Mouse (Mus musculus): ENCODE measurements around the gene Prrt2.

The Prrt2 gene

DNA sequence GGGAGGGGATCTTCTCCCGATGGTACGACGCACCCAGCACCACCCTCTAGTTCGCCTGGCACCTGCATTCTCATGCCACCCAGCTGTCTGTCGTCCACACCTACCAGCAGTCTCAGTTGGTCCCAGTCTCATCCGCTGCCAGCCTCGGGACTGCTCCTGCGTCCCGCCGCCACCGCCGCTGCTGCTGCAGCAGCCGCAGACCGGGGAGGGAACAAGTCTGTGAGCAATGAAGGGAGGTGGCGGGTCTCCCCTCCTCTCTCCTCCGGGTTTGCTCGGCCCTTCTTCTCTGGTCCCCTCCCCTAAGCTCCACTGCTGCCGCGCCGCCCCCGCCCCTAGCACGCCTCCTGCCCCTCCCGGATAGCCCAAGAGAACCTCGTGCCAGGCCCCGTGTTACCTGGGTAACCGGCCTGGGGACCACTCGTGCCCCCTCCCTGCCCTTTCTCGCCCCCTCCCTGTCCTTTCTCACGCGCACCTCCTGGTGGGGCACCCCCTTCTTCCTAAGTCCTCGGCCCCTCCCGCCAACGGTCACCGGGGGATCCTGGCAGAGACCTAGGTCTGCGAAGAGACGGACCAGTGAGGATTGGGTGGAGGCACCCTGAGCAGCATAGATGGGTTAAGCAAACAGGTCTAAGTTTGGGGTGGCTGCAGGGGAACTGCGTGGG lies at the start of gene Prrt2, which contains the start of gene Gm42742:
TSS of gene Prrt2 (minus strand) at position 311 of the 662 bp plus-strand sequence.
TSS of gene Gm42742 (minus strand) at position 197 of the 662 bp plus-strand sequence.
- no peak for DNase-seq (ENCODE audit: extremely low spot score, low read depth, low spot score)

DNA sequence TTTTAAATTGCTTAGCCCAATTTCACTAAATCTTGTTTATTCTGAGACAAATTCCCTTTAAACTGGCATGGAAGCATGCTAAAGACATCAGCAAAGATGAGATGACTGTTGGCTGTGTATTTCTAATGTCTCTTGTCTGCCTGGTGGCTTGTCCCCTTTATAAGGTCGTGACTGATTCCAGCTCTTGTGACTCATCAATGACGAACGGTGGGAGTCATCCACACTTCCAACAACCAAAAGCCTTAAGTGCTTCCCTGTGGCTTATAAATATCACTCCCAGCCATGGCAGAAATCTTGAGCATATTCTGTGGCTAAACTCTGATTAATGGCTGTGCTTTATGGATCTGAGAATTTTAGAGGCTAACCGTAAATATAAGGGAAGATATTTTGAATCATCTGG lies 45.3 kb upstream of the Prrt2 start:
- DNase-seq (ENCODE audit: extremely low spot score, low read depth, low spot score) = no peak

DNA sequence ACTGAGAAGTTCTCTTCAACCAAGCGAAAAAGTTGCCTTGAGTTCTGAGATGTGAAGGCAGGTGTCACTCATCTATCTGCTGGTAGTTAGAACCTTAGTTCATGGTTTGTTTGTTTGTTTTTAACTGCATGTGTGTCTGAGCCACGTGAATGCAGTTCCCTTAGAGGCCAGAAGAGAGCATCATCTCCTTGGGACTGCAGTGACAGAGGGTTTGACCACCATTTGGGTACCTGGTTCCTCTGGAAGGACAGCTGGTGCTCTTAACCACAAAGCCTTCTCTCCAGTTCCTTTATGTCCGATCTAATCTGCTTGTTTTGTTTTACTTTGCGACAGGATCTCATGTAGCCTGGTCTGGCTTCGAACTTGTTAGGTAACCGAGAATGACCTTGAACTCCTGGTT lies 44.5 kb upstream of the Prrt2 start:
- no peak for DNase-seq (ENCODE audit: extremely low spot score, low read depth, low spot score)

DNA sequence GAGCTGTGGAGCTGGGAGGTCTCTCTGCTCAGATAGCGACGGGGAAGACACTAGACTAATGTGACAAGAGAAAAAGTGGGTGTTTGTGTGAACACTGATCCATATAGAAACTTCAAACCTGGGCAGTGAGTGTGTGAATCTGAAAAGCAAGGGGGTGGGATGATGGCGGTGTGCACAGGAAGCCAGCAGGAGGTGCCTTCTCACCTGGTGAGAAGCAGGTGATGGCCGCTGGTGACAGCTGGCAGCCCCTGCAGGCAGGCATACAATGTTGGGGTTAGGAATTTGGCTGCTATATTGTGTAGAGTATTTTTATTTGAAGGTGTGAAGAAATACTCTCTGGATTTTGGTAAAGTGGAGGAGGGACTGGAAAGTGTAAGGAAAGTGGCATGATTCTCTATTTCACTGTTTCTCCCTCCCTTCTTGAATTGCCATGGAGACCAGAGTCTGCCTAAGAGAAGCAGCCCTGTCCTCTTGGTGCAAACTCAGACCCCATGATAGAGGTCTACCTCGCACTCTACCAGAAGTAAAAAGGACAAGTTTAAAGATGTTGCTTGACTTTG lies 34.1 kb upstream of the Prrt2 start:
- DNase-seq (ENCODE audit: extremely low spot score, low read depth, low spot score) = no peak

- peak; percentile 77 for DNase-seq (ENCODE audit: extremely low spot score, low read depth, low spot score)
These were observed 21.1 kb upstream of the Prrt2 start, which contains the start of gene Kif22 for GRCm38 (mm10) chr7:127041851-127042672. Gene Kif22, minus strand, starts transcription at chr7:127042471.

DNA sequence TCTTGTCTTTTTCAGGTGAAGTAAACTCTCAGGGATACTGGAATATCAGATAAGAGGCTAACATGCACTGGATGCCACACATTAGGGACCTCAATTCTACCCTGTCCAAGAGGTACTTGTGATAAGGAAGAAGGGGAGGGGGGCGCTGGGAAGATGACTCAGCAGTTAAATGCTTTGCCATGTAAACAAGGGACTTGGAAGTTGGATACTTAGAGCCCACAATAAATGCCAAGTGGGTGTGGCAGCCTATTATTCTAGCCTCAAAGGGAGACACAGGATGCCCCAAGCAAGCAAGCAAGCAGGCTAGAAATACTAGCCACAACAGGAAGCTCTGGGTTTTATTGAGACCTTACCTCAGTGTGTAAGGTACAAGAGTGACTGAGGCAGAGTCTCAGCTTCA lies 10.2 kb upstream of the Prrt2 start:
- DNase-seq (ENCODE audit: extremely low spot score, low read depth, low spot score) = no peak

DNA sequence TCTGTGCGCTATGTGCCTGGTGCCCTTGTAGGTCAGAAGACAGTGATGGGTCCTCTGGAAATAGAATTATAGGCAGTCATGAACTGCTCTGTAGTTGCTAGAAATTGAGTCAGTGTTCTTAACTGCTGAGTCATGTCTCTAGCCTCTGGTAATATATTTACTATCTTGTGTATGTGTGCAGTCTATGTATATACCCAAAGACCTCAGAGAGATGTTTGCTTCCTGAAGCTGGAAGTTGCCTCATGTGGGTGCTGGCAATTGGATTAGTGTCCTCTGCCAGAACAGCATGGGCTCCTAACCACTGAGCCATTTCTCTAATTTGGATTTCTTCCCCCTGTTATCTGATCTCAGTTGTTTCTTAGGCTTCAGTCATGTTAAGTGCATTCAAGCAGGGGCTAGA lies 9.2 kb upstream of the Prrt2 start:
- DNase-seq (ENCODE audit: extremely low spot score, low read depth, low spot score) = no peak

- no peak for DNase-seq (ENCODE audit: extremely low spot score, low read depth, low spot score)
These were observed 6.9 kb upstream of the Prrt2 start for GRCm38 (mm10) chr7:127027885-127028284.

- peak; percentile 93 for DNase-seq (ENCODE audit: extremely low spot score, low read depth, low spot score)
These were observed 6.1 kb upstream of the Prrt2 start, which contains the start of gene Maz for GRCm38 (mm10) chr7:127026984-127027726. Gene Maz, minus strand, starts transcription at chr7:127027037.

DNA sequence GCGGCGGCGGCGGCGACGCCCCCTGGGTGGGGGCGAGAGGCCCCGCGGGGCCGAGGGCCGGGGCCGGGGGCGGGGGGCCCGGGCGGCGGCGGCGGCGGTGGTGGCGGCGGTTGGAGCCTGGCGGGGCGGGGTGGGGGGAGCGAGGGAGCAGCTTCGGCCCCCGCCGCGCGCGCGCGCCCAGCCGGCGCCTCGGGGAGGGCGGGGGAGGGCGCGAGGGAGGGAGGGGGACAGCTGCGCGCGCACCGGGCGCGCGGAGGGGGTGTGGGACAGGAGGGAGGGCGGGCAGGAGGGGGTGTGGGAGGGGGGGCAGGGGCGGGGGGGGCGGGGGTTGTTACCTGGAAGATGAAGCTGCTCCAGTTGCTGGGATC lies 5.6 kb upstream of the Prrt2 start:
- no peak for DNase-seq (ENCODE audit: extremely low spot score, low read depth, low spot score)

- DNase-seq (ENCODE audit: extremely low spot score, low read depth, low spot score) = no peak
These were observed 5.2 kb upstream of the Prrt2 start for GRCm38 (mm10) chr7:127026161-127026600.

DNA sequence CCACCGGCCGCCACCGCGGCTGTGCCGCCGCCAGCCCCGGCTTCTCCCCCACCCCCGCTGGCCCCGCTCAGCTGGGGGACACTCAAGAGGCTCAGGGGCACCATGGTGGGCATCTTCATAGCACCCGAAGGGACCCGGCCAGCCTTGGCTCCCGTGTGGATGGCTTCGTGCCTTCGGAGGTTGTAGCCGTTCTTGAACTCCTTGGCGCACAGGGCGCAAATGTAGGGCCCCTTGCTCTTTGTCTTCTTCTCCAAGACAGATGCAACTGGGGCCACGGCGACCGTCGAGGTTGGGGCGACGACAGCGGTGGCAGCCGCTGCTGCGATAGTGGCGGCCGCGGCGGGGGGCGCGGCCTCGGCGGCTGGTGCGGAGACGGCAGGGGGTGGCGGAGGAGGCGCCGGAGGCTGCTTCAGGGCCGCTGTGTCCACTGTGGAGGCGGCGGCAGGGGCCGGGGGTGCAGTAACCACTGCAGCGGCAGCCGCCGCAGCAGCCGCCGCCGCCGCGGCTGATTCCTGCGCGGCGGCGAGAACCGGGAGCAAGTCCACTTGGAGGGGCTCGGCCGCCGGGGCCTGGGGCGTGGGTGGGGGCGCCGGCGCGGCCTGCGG lies 4.6 kb upstream of the Prrt2 start:
- DNase-seq (ENCODE audit: extremely low spot score, low read depth, low spot score) = no peak

GRCm38 (mm10) chr7:127024755-127025555 lies 3.9 kb upstream of the Prrt2 start:
- DNase-seq (ENCODE audit: extremely low spot score, low read depth, low spot score) = no peak

- DNase-seq (ENCODE audit: extremely low spot score, low read depth, low spot score) = no peak
These were observed 3.1 kb upstream of the Prrt2 start for GRCm38 (mm10) chr7:127023896-127024690.

- DNase-seq (ENCODE audit: extremely low spot score, low read depth, low spot score) = no peak
These were observed 2.3 kb upstream of the Prrt2 start for GRCm38 (mm10) chr7:127023272-127023691.

DNA sequence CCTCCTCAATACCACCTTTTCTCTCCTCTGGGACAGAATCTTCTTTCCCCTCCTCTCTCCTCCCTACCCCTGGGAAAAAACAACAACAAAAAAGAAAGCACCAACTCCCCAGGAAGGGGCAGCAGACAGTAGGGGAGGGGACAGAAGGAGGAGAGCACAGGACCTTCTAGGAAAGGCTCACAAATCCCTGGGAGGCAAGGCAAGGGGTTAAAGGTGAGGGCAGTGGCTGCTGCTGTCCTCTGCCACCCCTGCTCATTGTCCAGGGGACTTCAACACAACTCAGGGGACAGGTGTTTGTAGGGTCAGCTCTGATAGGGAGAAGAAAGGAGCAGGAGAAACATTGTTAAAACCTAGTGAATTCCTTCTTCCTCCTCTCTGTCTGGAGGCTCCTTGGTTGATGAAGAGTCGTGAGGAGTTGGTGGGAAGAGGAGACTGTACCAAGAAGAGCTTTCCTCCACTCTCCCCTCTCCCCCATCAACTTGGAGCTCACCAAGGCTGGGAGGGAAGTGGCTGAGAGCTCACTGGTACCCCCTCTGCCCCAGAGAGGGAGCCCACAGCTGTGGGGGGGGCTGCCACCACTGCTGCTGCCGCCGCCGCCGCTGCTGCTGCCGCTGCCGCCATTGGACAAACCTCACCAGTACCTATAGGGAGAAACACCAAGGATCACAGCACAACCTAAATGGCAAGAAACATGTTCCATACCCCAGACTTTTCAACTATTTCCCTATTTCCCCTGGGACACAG lies 1.7 kb upstream of the Prrt2 start:
- no peak for DNase-seq (ENCODE audit: extremely low spot score, low read depth, low spot score)

DNA sequence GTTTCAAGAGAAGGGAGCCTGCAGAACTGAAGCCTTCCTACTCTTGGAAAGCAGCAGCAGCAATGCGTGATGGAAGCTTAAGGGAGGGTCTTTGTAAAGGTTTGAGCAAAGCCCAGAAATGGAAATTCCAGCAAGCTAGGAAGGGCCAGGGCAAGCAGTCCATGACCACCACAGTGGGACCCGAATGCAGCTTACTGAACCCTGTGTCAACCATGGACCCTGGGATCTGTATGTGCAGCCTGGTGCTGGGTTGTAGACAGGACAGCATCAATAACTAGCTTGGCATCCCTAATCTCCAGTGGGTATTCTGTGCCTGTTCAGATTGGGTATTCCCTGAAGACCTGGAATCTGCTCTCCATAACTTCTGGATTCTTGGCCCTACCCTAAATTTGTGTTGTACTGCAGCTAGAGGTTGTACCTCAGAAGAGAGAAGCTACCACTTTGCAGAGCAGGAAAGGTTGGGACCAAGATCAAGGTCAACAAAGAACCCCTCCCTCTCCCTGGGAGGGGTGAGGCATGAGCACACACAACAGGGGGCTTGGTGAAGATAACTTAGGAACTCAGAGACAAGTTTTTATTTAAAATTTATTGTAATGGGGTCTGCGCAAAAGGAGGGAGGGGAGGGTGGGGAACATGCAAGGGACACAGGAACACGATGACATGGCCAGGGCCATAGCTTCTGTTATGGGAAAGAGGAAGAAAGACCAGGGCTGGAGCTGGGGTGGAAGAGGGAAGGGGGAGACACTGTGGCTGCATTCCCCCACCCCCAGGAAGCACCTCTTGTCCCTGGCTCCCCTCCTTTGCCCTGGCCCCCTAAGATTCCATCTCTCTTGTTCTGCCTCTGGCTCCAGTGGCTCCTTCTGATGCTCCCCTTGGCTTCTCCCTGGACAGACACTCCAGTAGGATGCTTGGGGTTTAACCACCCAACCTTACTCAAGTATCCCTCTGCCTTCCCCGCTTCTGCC lies 834 bp upstream of the Prrt2 start:
- DNase-seq (ENCODE audit: extremely low spot score, low read depth, low spot score) = no peak

All from hindlimb bud, embryonic 11.5 days (tissue).